Mouse (Mus musculus): ENCODE measurements around the gene Rusc2. TPM values are rescaled to one million over a fixed set of nuclear protein-coding genes. Genes with fewer than 3 reads are reported as not detected.

Gene Rusc2
- polyA plus RNA-seq, 1 experiment from 2014 or later, result 75.4 TPM

DNA sequence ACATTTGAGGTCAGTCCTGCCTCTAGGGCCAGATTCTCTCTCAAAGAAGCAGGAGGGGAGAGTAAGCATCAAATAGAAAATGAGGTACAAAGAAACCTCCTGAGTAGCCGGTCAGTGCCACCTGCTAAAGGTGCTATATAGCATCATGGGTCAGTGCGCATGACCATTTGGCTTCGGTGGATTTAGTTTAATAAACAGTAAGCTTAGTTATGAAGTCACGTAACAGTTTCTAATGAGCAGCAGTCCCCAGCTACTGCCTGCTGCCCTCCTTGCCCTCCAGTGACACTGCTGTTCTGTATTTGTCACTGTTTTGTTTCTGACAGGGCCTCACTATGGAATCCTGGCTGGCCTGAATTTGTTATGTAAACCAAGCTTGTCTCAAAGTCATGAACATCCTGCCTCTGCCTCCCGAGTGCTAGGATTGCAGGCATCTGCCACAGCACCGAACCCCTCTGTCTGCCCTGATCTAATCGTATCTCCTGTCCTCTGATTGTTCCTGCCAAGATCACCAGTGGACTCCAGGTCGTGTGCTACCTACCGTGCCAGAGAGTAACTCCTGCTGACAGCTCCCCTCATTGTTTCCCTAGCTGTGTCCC is 8.2 kb downstream of the Rusc2 start:
- no peak for ATAC-seq
- Histone ChIP-seq H3K27me3 (no peaks in the 10 kb centered on the region), H3K4me3 (replicated peaks) (no peak overlapping the region), H3K27ac (no peak overlapping the region), H3K9me3 (no peaks in the 10 kb centered on the region), H3K4me1 (replicated peaks) (no peaks in the 10 kb centered on the region), H3K4me2 (replicated peaks) (no peak overlapping the region), H3K9ac (replicated peaks) (no peak overlapping the region), H3K36me3 (no peaks in the 10 kb centered on the region)
- WGBS, result 69% methylated on average over 9 of the region's 9 CpGs

GRCm38 (mm10) chr4:43391521-43392050 is 9.8 kb downstream of the Rusc2 start:
- H3K36me3 ChIP-seq, result no peaks in the 10 kb centered on the region
- no peaks in the 10 kb centered on the region for H3K9me3 ChIP-seq
- no peak overlapping the region for H3K27ac ChIP-seq
- no peak overlapping the region for H3K4me3 ChIP-seq (replicated peaks)
- H3K4me2 ChIP-seq (replicated peaks), result no peak overlapping the region
- H3K9ac ChIP-seq (replicated peaks), result no peak overlapping the region
- WGBS, result 82% methylated on average over 3 of the region's 3 CpGs
- no peaks in the 10 kb centered on the region for H3K4me1 ChIP-seq (replicated peaks)
- no peak for ATAC-seq
- no peaks in the 10 kb centered on the region for H3K27me3 ChIP-seq

DNA sequence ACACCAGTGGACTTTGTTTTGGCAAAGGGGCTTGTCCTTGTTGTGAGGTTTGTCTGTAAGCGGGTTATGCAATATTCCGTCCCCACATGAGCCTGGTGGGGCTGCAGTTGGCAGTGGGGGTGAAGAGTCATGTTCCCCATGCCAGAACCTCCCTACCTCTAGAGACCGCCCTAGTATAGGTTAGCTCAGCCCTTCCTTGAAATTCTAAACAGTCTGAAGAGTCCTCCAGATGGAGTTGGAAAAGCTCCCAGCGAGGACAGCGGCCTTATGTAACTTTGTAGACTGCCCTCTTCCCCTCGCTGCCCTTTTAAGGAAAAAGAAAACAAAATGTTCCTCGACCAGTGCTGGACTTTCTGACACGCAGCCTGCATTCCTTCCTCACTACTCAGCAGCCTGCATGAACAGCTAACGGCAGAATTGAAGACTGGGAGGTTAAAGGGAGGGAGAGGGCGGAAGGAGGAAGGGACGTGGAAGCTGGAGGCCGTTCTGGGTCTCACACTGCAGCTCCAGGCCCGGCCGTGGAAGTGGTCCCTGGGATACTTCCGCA is 12.6 kb downstream of the Rusc2 start:
- WGBS, result 73% methylated on average over 15 of the region's 15 CpGs
- Histone ChIP-seq H3K27ac (no peak overlapping the region), H3K4me1 (replicated peaks) (peaks cover 17% of the 10 kb centered on the region), H3K4me3 (replicated peaks) (no peak overlapping the region), H3K9me3 (no peaks in the 10 kb centered on the region), H3K4me2 (replicated peaks) (no peak overlapping the region), H3K9ac (replicated peaks) (no peak overlapping the region), H3K27me3 (no peaks in the 10 kb centered on the region), H3K36me3 (no peaks in the 10 kb centered on the region)
- ATAC-seq, result no peak

DNA sequence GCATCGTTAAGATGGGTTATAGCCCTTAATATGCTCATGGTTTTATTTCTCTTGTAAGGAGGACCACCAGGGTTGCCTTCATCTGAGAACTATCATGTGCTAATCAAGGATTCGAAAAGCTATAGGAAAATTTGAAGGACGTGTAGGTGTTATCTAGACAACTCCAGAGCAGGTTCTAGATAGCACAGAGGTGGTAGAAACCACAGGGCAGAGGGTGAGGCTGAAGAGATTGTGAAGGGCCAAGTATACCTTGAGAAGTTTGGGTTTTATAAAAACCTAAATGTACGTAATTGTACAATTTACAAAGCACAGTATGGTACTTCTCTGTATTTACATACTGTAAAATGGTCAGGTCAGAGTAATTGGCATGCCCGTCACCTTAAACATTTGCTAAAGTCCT is 13.4 kb downstream of the Rusc2 start:
- Histone ChIP-seq H3K36me3 (no peaks in the 10 kb centered on the region), H3K4me1 (replicated peaks) (peaks cover 22% of the 10 kb centered on the region), H3K4me2 (replicated peaks) (no peak overlapping the region), H3K27me3 (no peaks in the 10 kb centered on the region), H3K4me3 (replicated peaks) (no peak overlapping the region), H3K27ac (no peak overlapping the region), H3K9ac (replicated peaks) (no peak overlapping the region), H3K9me3 (no peaks in the 10 kb centered on the region)
- no peak for ATAC-seq
- WGBS, result 90% methylated on average over 5 of the region's 5 CpGs

GRCm38 (mm10) chr4:43395836-43396235 is 14.1 kb downstream of the Rusc2 start:
- ATAC-seq, result no peak
- peaks cover 27% of the 10 kb centered on the region for H3K4me1 ChIP-seq (replicated peaks)
- H3K36me3 ChIP-seq, result no peaks in the 10 kb centered on the region
- no peak overlapping the region for H3K4me3 ChIP-seq (replicated peaks)
- no peak overlapping the region for H3K4me2 ChIP-seq (replicated peaks)
- H3K27me3 ChIP-seq, result no peaks in the 10 kb centered on the region
- no peak overlapping the region for H3K27ac ChIP-seq
- no peaks in the 10 kb centered on the region for H3K9me3 ChIP-seq
- no peak overlapping the region for H3K9ac ChIP-seq (replicated peaks)
- WGBS, result 78% methylated on average over 9 of the region's 9 CpGs

DNA sequence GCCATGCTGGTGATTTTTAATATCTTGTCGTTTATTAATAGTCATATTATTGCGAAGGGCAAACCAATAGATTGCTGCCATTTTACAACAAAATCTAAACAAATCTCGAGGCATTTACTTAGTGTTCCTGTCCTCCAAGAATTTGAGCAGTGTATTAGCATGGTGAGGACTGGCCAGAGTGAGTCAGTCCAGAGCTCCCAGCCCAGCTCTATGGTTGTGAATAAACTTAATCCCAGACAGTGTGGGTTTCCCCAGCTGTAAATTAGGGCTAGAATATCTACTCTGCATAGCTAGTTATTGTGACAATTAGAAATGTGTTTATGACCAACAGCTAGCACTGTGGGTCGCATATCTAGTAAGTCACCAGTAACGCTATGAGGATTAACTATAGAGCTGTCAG is 14.6 kb downstream of the Rusc2 start:
- Histone ChIP-seq H3K27me3 (no peaks in the 10 kb centered on the region), H3K27ac (no peak overlapping the region), H3K36me3 (no peaks in the 10 kb centered on the region), H3K9me3 (no peaks in the 10 kb centered on the region), H3K9ac (replicated peaks) (no peak overlapping the region), H3K4me1 (replicated peaks) (peaks cover 33% of the 10 kb centered on the region), H3K4me2 (replicated peaks) (no peak overlapping the region), H3K4me3 (replicated peaks) (no peak overlapping the region)
- 87% methylated on average over 5 of the region's 5 CpGs for WGBS
- ATAC-seq, result no peak

DNA sequence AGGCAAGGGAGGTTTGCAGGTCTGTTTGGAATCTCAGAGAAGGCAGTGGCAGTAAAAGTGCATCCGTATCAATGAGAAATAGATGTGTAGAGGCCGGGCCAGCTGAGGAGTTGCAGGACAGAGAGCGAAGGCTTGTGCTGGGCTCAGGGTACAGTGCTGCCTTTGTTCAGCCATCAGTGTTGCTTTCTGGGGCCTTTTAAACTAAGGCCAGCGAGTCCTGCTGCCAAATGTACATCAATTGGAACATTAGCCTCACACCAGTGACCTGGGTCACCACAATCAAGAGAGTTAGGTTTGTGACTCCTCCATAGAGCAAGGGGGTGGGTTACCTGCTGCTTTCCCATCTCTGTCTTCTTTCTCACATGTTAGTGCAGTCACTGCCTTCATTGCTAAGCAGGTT is 16.2 kb downstream of the Rusc2 start:
- Histone ChIP-seq H3K27ac (peak overlapping the region; percentile 39), H3K9me3 (no peaks in the 10 kb centered on the region), H3K36me3 (peaks cover 4% of the 10 kb centered on the region; the same call in 1 of the 2 replicates), H3K9ac (replicated peaks) (no peak overlapping the region), H3K27me3 (no peaks in the 10 kb centered on the region), H3K4me1 (replicated peaks) (peaks cover 35% of the 10 kb centered on the region), H3K4me2 (replicated peaks) (no peak overlapping the region), H3K4me3 (replicated peaks) (no peak overlapping the region)
- ATAC-seq, result no peak
- 79% methylated on average over 4 of the region's 4 CpGs for WGBS

DNA sequence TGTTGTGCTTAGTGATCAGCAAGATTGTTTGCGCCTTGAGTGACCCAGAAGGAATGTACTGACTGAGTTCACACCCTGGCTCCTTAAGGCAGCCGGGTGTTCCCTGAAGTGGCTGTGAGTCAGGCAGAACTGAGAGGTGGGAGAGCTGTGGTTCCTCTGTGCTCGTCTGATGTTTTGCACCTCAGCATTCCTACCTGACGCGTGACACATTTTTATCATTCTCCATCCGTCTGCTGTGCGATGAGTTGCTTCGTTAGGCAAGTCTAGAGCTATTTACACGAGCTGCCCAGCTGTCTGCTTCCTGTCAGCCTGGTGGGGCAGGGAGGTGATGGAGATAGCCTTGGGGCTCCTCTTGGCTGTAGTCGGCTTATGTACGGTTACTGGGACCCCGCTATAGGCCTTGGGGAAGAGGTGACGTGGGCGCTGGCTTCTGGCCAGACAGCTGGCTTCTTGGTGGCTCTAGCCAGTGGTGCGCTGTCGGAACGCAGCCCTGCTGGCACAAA is 17.1 kb downstream of the Rusc2 start:
- ATAC-seq, result peak; percentile 14; the same call in 1 of the 2 replicates
- Histone ChIP-seq H3K27ac (peak overlapping the region; percentile 14; the same call in 1 of the 2 replicates), H3K9me3 (no peaks in the 10 kb centered on the region), H3K4me1 (replicated peaks) (peaks cover 35% of the 10 kb centered on the region), H3K9ac (replicated peaks) (no peak overlapping the region), H3K27me3 (no peaks in the 10 kb centered on the region), H3K4me2 (replicated peaks) (no peak overlapping the region), H3K4me3 (replicated peaks) (no peak overlapping the region), H3K36me3 (peaks cover 4% of the 10 kb centered on the region; the same call in 1 of the 2 replicates)
- 70% methylated on average over 17 of the region's 17 CpGs for WGBS

DNA sequence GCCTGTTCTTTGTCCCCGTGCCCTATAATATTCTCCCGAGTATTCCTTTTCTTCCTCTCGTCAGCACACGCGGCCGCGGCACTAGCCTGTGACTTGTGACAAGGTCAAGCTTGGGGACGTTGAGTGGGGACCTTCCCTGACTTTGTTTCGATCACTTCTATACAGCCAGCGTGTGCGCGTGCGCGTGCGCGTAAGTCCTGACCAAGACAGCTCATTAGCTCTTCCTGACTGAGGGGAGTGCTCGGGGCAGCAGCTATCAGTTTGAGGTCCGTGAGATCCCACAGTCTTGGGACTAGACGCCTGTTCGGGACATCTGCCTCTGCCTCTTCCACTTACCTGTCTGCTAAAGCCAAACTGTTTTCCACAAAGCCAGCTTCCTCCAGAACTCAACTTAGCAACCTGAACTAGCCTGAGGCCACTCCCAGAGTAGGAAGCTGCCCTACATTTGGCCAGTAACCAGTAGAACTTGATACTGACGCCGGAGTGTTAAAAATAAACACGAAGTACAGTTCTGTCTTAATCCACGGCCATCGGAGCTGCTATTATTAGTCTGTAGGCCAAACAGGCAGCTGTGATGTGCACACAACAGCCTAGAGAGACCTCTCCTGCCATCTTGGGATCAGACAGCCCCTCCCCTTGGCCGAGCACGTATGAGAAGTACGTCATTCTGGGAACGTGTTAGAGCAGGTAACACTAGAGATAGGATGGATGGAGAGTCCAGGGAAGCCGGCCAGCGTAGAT is 17.8 kb downstream of the Rusc2 start:
- no peaks in the 10 kb centered on the region for H3K27me3 ChIP-seq
- H3K4me1 ChIP-seq (replicated peaks), result peaks cover 35% of the 10 kb centered on the region
- no peak overlapping the region for H3K4me2 ChIP-seq (replicated peaks)
- H3K27ac ChIP-seq, result peak overlapping the region; percentile 14; the same call in 1 of the 2 replicates
- no peak overlapping the region for H3K4me3 ChIP-seq (replicated peaks)
- peak; percentile 34; the same call in 1 of the 2 replicates for ATAC-seq
- 79% methylated on average over 31 of the region's 31 CpGs for WGBS
- peaks cover 4% of the 10 kb centered on the region; the same call in 1 of the 2 replicates for H3K36me3 ChIP-seq
- H3K9ac ChIP-seq (replicated peaks), result no peak overlapping the region
- H3K9me3 ChIP-seq, result no peaks in the 10 kb centered on the region

GRCm38 (mm10) chr4:43400976-43401375 is 19.2 kb downstream of the Rusc2 start:
- peak; percentile 21; the same call in 1 of the 2 replicates for ATAC-seq
- Histone ChIP-seq H3K4me3 (replicated peaks) (no peak overlapping the region), H3K27ac (peak overlapping the region; percentile 39; the same call in 1 of the 2 replicates), H3K9ac (replicated peaks) (peak overlapping the region; percentile 39), H3K27me3 (no peaks in the 10 kb centered on the region), H3K9me3 (no peaks in the 10 kb centered on the region), H3K36me3 (peaks cover 4% of the 10 kb centered on the region; the same call in 1 of the 2 replicates), H3K4me2 (replicated peaks) (no peak overlapping the region), H3K4me1 (replicated peaks) (peaks cover 44% of the 10 kb centered on the region)
- WGBS, result 21% methylated on average over 10 of the region's 10 CpGs

GRCm38 (mm10) chr4:43401486-43401885 is 19.7 kb downstream of the Rusc2 start:
- peaks cover 4% of the 10 kb centered on the region; the same call in 1 of the 2 replicates for H3K36me3 ChIP-seq
- H3K4me1 ChIP-seq (replicated peaks), result peaks cover 46% of the 10 kb centered on the region
- H3K9ac ChIP-seq (replicated peaks), result peak overlapping the region; percentile 39; the same call in 1 of the 2 replicates
- 86% methylated on average over 10 of the region's 10 CpGs for WGBS
- ATAC-seq, result no peak
- H3K9me3 ChIP-seq, result no peaks in the 10 kb centered on the region
- no peak overlapping the region for H3K4me2 ChIP-seq (replicated peaks)
- no peak overlapping the region for H3K4me3 ChIP-seq (replicated peaks)
- no peaks in the 10 kb centered on the region for H3K27me3 ChIP-seq
- H3K27ac ChIP-seq, result no peak overlapping the region

- H3K27me3 ChIP-seq, result no peaks in the 10 kb centered on the region
- peaks cover 48% of the 10 kb centered on the region for H3K4me1 ChIP-seq (replicated peaks)
- H3K9ac ChIP-seq (replicated peaks), result no peak overlapping the region
- peaks cover 4% of the 10 kb centered on the region; the same call in 1 of the 2 replicates for H3K36me3 ChIP-seq
- H3K27ac ChIP-seq, result no peak overlapping the region
- H3K4me3 ChIP-seq (replicated peaks), result no peak overlapping the region
- H3K4me2 ChIP-seq (replicated peaks), result no peak overlapping the region
- WGBS, result 89% methylated on average over 9 of the region's 9 CpGs
- H3K9me3 ChIP-seq, result no peaks in the 10 kb centered on the region
- ATAC-seq, result no peak
Observed at GRCm38 (mm10) chr4:43402212-43402611, 20.4 kb downstream of the Rusc2 start.

Measured in midbrain, embryonic 13.5 days (tissue).